Mouse (Mus musculus) T-helper 17 cell (primary cell): ENCODE measurements around the gene Mgam.
"Not testable (repeated sequence)": the region's sequence is repeated elsewhere in the genome, so short reads cannot be mapped to it uniquely, and the experiment has no call there.

ENCODE experiments used
- in situ Hi-C, 2 experiments: fragments of 300-600 bp; cut with MboI, MseI; formaldehyde crosslinking; loops; 1 replicate in 1 of 2; 2 replicates in 1 of 2; pipeline ENCODE4 v1.15.1; 2025; ENCODE audit warnings: high pct_unique_total_duplicates in 2 of 2

Gene Mgam

GRCm38 (mm10) chr6:40715705-40716104, 87.1 kb downstream of the Mgam start:
- in situ Hi-C loops, result no loop called here

GRCm38 (mm10) chr6:40728506-40728905, 99.9 kb downstream of the Mgam start:
- in situ Hi-C loops, result not testable (repeated sequence)

- in situ Hi-C loops, result no loop called here
Observed at GRCm38 (mm10) chr6:40739545-40739944, 110.9 kb downstream of the Mgam start.

GRCm38 (mm10) chr6:40749030-40749429, 120.4 kb downstream of the Mgam start:
- in situ Hi-C loops, result not testable (repeated sequence)

- in situ Hi-C loops, result no loop called here
Observed at GRCm38 (mm10) chr6:40755948-40756347, 127.3 kb downstream of the Mgam start.

GRCm38 (mm10) chr6:40757346-40757745, 128.7 kb downstream of the Mgam start:
- in situ Hi-C loops, result not testable (repeated sequence)

- in situ Hi-C loops, result no loop called here
Observed at GRCm38 (mm10) chr6:40774656-40775055, 146.0 kb downstream of the Mgam start.

GRCm38 (mm10) chr6:40778458-40778857, 149.8 kb downstream of the Mgam start:
- in situ Hi-C loops, result no loop called here

- in situ Hi-C loops, result no loop called here
Observed at GRCm38 (mm10) chr6:40783637-40784036, 155.0 kb downstream of the Mgam start.

GRCm38 (mm10) chr6:40784378-40784777, 155.7 kb downstream of the Mgam start:
- in situ Hi-C loops, result no loop called here

- in situ Hi-C loops, result no loop called here
Observed at GRCm38 (mm10) chr6:40795077-40795812, 166.6 kb downstream of the Mgam start.

- in situ Hi-C loops, result no loop called here
Observed at GRCm38 (mm10) chr6:40818237-40818902, 189.7 kb downstream of the Mgam start.
